Mouse (Mus musculus): Measurements from ENCODE around the gene Get4.

Gene Get4

GRCm38 (mm10) chr5:139241022-139241761, 10.9 kb upstream of the Get4 start:
- DNase-seq (ENCODE audit: low spot score), result no peak

GRCm38 (mm10) chr5:139243384-139243783, 8.7 kb upstream of the Get4 start:
- no peak for DNase-seq (ENCODE audit: low spot score)

GRCm38 (mm10) chr5:139247767-139248166, 4.4 kb upstream of the Get4 start:
- DNase-seq (ENCODE audit: low spot score), result no peak

- DNase-seq (ENCODE audit: low spot score), result no peak
Observed at GRCm38 (mm10) chr5:139248846-139249245, 3.3 kb upstream of the Get4 start.

- no peak for DNase-seq (ENCODE audit: low spot score)
Observed at GRCm38 (mm10) chr5:139251279-139251678, 845 bp upstream of the Get4 start.

GRCm38 (mm10) chr5:139251736-139252080, 416 bp upstream of the Get4 start:
- DNase-seq (ENCODE audit: low spot score), result no peak

- DNase-seq (ENCODE audit: low spot score), result no peak
Observed at GRCm38 (mm10) chr5:139252910-139253245, 754 bp downstream of the Get4 start.

- DNase-seq (ENCODE audit: low spot score), result no peak
Observed at GRCm38 (mm10) chr5:139253301-139253741, 1.2 kb downstream of the Get4 start.

GRCm38 (mm10) chr5:139254938-139255337, 2.8 kb downstream of the Get4 start:
- DNase-seq (ENCODE audit: low spot score), result no peak

- no peak for DNase-seq (ENCODE audit: low spot score)
Observed at GRCm38 (mm10) chr5:139255777-139256176, 3.7 kb downstream of the Get4 start.

GRCm38 (mm10) chr5:139256211-139256765, 4.2 kb downstream of the Get4 start:
- no peak for DNase-seq (ENCODE audit: low spot score)

- no peak for DNase-seq (ENCODE audit: low spot score)
Observed at GRCm38 (mm10) chr5:139257265-139257664, 5.1 kb downstream of the Get4 start.

GRCm38 (mm10) chr5:139257818-139258217, 5.7 kb downstream of the Get4 start:
- DNase-seq (ENCODE audit: low spot score), result no peak

- DNase-seq (ENCODE audit: low spot score), result no peak
Observed at GRCm38 (mm10) chr5:139258371-139259035, 6.4 kb downstream of the Get4 start.

GRCm38 (mm10) chr5:139259853-139260252, 7.7 kb downstream of the Get4 start:
- no peak for DNase-seq (ENCODE audit: low spot score)

- DNase-seq (ENCODE audit: low spot score), result no peak
Observed at GRCm38 (mm10) chr5:139261403-139261802, 9.3 kb downstream of the Get4 start.

GRCm38 (mm10) chr5:139267661-139268060, 15.5 kb downstream of the Get4 start:
- DNase-seq (ENCODE audit: low spot score), result no peak

- DNase-seq (ENCODE audit: low spot score), result no peak
Observed at GRCm38 (mm10) chr5:139270806-139271521, 18.8 kb downstream of the Get4 start.

GRCm38 (mm10) chr5:139271994-139272554, 19.9 kb downstream of the Get4 start:
- no peak for DNase-seq (ENCODE audit: low spot score)

- DNase-seq (ENCODE audit: low spot score), result no peak
Observed at GRCm38 (mm10) chr5:139277287-139277686, 25.2 kb downstream of the Get4 start.

GRCm38 (mm10) chr5:139281373-139282112, 29.4 kb downstream of the Get4 start:
- no peak for DNase-seq (ENCODE audit: low spot score)

- DNase-seq (ENCODE audit: low spot score), result peak; percentile 86
Observed at GRCm38 (mm10) chr5:139282191-139282590, 30.1 kb downstream of the Get4 start.

Data from ovary, postnatal 10 days (tissue).